Mouse (Mus musculus) heart, embryonic 10.5 days (tissue): ENCODE data around the gene Stim2. TPM values are rescaled to one million over a fixed set of nuclear protein-coding genes. Genes with fewer than 3 reads are reported as not detected.

Experiments used
- DNase-seq: peaks from one replicate; pipeline ENCODE4 v3.0.0-alpha.2; 2017; ENCODE audit warnings: low spot score
- H3K27ac ChIP-seq: fragments of 300-500 bp; sonication (generic); 2 replicates; pipeline ENCODE4 v1.5.1; 2016; ENCODE audit warnings: mild to moderate bottlenecking
- H3K27me3 ChIP-seq: fragments of 300-500 bp; sonication (generic); 2 replicates; pipeline ENCODE4 v1.6.1; 2016; ENCODE audit warnings: mild to moderate bottlenecking; ENCODE audit not compliant: poor library complexity, insufficient read depth, severe bottlenecking
- H3K36me3 ChIP-seq: fragments of 300-500 bp; sonication (generic); 2 replicates; pipeline ENCODE4 v1.6.1; 2016; ENCODE audit warnings: mild to moderate bottlenecking, moderate library complexity
- H3K4me1 ChIP-seq: fragments of 300-500 bp; sonication (generic); 2 replicates; pipeline ENCODE4 v1.6.1; 2016; ENCODE audit warnings: mild to moderate bottlenecking
- H3K4me3 ChIP-seq: fragments of 300-500 bp; sonication (generic); 2 replicates; pipeline ENCODE4 v1.5.1; 2016; ENCODE audit warnings: mild to moderate bottlenecking, moderate library complexity
- H3K9me3 ChIP-seq: fragments of 300-500 bp; sonication (generic); 2 replicates; pipeline ENCODE4 v1.6.1; 2016; ENCODE audit warnings: mild to moderate bottlenecking, moderate library complexity
- WGBS: fragments of 180-500 bp; shearing (Covaris S2); methylation state at CpG from one replicate; pipeline ENCODE4 v1.1.7; 2016; 5-methylcytosine and 5-hydroxymethylcytosine counted together
- polyA plus RNA-seq: library from polyadenylated mRNA; unstranded; fragments of >200 nt; fragmentation: Nextera tagmentation; extraction: Ambion mirVana; gene quantifications from 2 replicates; pipeline ENCODE4 v1.2.1, GENCODE M21; 2016

Gene Stim2
- 12.5 and 15.2 TPM in 2 replicates for polyA plus RNA-seq

- Histone ChIP-seq H3K36me3 (no peaks in the 10 kb centered on the region), H3K27ac (peak within 1 kb of the TSS; percentile 93), H3K9me3 (no peaks in the 10 kb centered on the region), H3K4me1 (peaks cover 14% of the 10 kb centered on the region), H3K27me3 (no peaks in the 10 kb centered on the region), H3K4me3 (peak within 1 kb of the TSS; percentile 90)
- 0% methylated on average over 61 of the region's 71 CpGs for WGBS
- peak; percentile 97 for DNase-seq
Observed at GRCm38 (mm10) chr5:53998146-53998742, at the start of gene Stim2. Stim2 (plus strand) TSS chr5:53998499.

- peak overlapping the region; percentile 65 for H3K27ac ChIP-seq
- peak; percentile 77 for DNase-seq
- no peaks in the 10 kb centered on the region for H3K36me3 ChIP-seq
- H3K4me3 ChIP-seq = no peak overlapping the region
- no peaks in the 10 kb centered on the region for H3K27me3 ChIP-seq
- H3K4me1 ChIP-seq = peaks cover 9% of the 10 kb centered on the region
- 66% methylated on average over 8 of the region's 8 CpGs for WGBS
- H3K9me3 ChIP-seq = no peaks in the 10 kb centered on the region
Observed at GRCm38 (mm10) chr5:53948606-53949266, 49.6 kb upstream of the Stim2 start.

GRCm38 (mm10) chr5:53950189-53950588 is 48.1 kb upstream of the Stim2 start:
- Histone ChIP-seq H3K27me3 (no peaks in the 10 kb centered on the region), H3K4me3 (no peak overlapping the region), H3K4me1 (peaks cover 9% of the 10 kb centered on the region), H3K27ac (no peak overlapping the region), H3K9me3 (no peaks in the 10 kb centered on the region), H3K36me3 (no peaks in the 10 kb centered on the region)
- WGBS = 50% methylated on average over 7 of the region's 7 CpGs
- DNase-seq = peak; percentile 56

DNA sequence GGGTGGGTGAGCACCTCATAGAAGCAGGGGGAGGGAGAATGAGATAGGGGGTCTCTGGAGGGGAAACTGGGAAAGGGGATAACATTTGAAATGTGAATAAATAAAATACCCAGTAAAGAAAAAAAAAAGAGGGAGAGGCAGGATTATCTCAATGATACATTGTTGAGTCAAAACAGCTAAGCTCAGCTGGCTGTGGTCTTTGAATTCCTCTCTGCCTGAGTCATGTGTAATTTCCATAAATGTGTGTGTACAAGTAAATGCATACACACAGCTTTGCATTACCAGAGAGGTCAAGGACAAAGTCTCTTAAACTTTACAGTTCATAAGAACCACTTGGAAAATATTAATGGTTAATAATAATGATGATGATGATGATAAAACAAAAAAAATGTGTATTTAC is 45.1 kb upstream of the Stim2 start:
- Histone ChIP-seq H3K27ac (no peak overlapping the region), H3K4me3 (no peak overlapping the region), H3K9me3 (no peaks in the 10 kb centered on the region), H3K27me3 (no peaks in the 10 kb centered on the region), H3K36me3 (no peaks in the 10 kb centered on the region), H3K4me1 (peaks cover 11% of the 10 kb centered on the region)
- no peak for DNase-seq

- H3K4me1 ChIP-seq = peaks cover 11% of the 10 kb centered on the region
- H3K4me3 ChIP-seq = no peak overlapping the region
- H3K36me3 ChIP-seq = no peaks in the 10 kb centered on the region
- H3K27ac ChIP-seq = no peak overlapping the region
- 85% methylated on average over 2 of the region's 2 CpGs for WGBS
- H3K27me3 ChIP-seq = no peaks in the 10 kb centered on the region
- no peak for DNase-seq
- no peaks in the 10 kb centered on the region for H3K9me3 ChIP-seq
Observed at GRCm38 (mm10) chr5:53953797-53954196, 44.5 kb upstream of the Stim2 start.

DNA sequence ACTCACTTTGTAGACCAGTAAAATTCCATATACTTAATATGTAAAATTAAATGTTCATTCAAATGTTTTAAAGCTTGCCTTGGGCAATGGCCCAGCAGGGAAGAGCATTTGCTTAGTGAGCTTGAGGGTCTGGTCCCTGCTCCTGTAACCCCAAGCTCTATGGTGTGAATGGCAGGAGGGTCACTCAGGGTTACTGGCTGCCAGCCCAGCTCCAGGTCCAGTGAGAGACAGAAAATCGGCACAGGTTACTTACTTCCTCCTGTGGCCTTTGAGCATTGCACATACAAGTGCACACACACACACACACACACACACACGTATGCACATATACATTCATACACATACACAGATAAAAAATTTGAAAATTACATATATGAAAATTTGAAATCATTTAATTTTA is 42.3 kb upstream of the Stim2 start:
- 82% methylated on average over 2 of the region's 2 CpGs for WGBS
- Histone ChIP-seq H3K9me3 (no peaks in the 10 kb centered on the region), H3K36me3 (no peaks in the 10 kb centered on the region), H3K4me3 (no peak overlapping the region), H3K27ac (no peak overlapping the region), H3K4me1 (peaks cover 7% of the 10 kb centered on the region), H3K27me3 (no peaks in the 10 kb centered on the region)
- peak; percentile 35 for DNase-seq

DNA sequence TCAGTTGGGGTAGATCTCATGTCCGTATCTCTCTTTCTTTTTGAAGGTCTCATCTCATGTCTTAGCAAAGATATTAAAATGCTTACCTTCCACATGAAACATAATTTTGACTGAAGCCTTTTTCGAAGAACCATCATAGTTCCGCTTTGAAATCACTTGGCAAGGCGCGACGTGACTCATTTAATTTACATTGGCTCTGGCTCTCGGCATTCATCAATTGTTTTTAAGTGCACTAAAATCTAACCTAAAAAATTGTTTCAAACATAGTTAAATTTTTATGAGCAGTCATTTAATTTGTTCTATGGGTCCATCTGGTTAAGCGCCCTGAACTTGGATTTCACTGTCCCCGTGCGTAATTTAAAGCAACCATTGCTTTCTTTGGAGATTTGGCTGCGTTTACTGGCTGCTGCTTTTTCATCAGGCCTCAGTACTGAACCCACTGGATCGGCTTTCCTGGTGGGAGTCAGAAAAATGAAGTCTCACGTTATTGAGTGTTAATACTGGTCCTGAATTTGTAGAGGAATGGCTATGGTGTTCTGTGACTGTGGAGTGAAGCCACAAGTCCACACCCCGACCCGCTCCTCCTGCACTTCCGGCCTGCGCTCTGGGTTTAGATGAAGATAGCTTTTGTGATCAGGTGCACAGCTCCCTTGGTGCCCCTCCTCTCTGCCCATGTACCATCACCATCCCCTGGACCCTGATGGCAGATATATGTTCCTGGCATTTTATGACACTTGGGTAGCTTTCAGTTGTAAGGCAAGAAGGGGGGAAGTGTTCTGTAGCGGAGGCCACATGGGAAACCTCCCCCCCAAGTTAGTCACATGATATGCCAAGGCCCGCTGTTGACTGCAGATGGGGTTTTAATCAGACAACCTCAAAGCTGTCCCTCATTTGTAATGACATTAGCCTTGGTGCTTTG is 41.6 kb upstream of the Stim2 start:
- Histone ChIP-seq H3K4me1 (peaks cover 7% of the 10 kb centered on the region), H3K27ac (no peak overlapping the region), H3K4me3 (no peak overlapping the region), H3K27me3 (no peaks in the 10 kb centered on the region), H3K36me3 (no peaks in the 10 kb centered on the region), H3K9me3 (no peaks in the 10 kb centered on the region)
- WGBS = 84% methylated on average over 19 of the region's 19 CpGs
- peak; percentile 50 for DNase-seq

DNA sequence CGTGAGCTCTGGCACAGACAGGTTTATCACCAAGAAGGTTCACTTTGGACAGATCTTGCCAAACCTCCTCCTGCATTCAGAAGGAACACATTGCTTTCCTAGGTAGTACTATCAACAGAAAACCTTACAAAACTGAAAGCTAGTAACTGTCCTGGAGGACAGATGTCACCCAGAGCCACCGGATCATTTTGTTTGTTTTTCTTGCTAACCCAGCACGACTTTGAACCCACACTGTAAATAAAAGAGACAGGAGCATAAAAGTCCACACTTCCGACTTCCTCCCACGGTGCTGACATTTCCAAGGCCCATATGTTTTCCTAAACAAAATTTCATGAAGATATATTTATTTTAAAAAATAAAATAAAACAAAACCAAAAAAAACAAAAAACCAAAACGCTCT is 41.0 kb upstream of the Stim2 start:
- WGBS = 50% methylated on average over 6 of the region's 6 CpGs
- Histone ChIP-seq H3K27ac (no peak overlapping the region), H3K4me3 (no peak overlapping the region), H3K36me3 (no peaks in the 10 kb centered on the region), H3K9me3 (no peaks in the 10 kb centered on the region), H3K4me1 (peaks cover 7% of the 10 kb centered on the region), H3K27me3 (no peaks in the 10 kb centered on the region)
- peak; percentile 17 for DNase-seq

- WGBS = 59% methylated on average over 5 of the region's 5 CpGs
- Histone ChIP-seq H3K4me3 (no peak overlapping the region), H3K36me3 (no peaks in the 10 kb centered on the region), H3K9me3 (no peaks in the 10 kb centered on the region), H3K27me3 (no peaks in the 10 kb centered on the region), H3K27ac (no peak overlapping the region), H3K4me1 (peaks cover 7% of the 10 kb centered on the region)
- no peak for DNase-seq
Observed at GRCm38 (mm10) chr5:53961229-53961628, 37.1 kb upstream of the Stim2 start.

DNA sequence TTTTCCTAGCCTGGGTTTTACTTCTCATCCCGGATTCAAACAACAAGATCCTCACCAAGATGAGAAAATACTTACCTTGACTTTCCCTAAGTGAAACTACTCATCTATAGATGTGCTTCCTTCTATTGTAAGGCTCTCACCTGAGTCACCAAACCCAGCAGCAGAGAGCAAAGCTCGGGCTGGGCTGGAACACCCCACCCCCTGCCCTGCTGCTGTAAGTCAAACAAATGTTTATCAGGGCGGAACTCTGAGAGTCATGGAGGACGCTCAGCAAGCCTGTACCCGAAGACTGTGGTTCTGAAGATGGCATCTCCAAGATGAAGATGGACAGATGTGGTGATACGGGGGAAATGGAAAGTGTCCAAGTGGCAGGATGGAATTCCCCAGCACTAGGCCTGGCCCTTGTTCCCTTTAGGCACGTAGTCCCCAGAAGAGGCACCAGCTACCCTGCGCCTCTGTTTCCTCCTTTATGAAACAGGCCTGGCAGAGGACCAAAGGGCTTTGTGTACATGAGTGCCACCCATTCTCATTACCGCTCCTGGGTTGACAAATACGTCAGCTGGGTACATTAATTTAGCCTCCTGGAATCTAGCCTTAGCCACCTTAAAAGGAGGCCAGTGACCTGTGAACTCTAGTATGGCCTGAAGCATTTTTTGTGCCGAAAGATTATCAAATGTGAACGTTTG is 36.3 kb upstream of the Stim2 start:
- DNase-seq = peak; percentile 25
- Histone ChIP-seq H3K9me3 (no peaks in the 10 kb centered on the region), H3K27ac (no peak overlapping the region), H3K36me3 (no peaks in the 10 kb centered on the region), H3K27me3 (no peaks in the 10 kb centered on the region), H3K4me1 (peaks cover 4% of the 10 kb centered on the region), H3K4me3 (no peak overlapping the region)
- 72% methylated on average over 12 of the region's 12 CpGs for WGBS

- no peaks in the 10 kb centered on the region for H3K4me1 ChIP-seq
- H3K4me3 ChIP-seq = no peak overlapping the region
- H3K27me3 ChIP-seq = no peaks in the 10 kb centered on the region
- no peak for DNase-seq
- no peak overlapping the region for H3K27ac ChIP-seq
- 87% methylated on average over 5 of the region's 5 CpGs for WGBS
- H3K9me3 ChIP-seq = no peaks in the 10 kb centered on the region
- H3K36me3 ChIP-seq = no peaks in the 10 kb centered on the region
Observed at GRCm38 (mm10) chr5:53965656-53966055, 32.6 kb upstream of the Stim2 start.

- no peak for DNase-seq
- WGBS = 68% methylated on average over 2 of the region's 2 CpGs
Observed at GRCm38 (mm10) chr5:53967560-53967959, 30.7 kb upstream of the Stim2 start.

More at GRCm38 (mm10) chr5:53967560-53967959, 30.7 kb upstream of the Stim2 start:
- no peak overlapping the region for H3K27ac ChIP-seq
- no peaks in the 10 kb centered on the region for H3K9me3 ChIP-seq
- no peaks in the 10 kb centered on the region for H3K4me1 ChIP-seq
- no peaks in the 10 kb centered on the region for H3K27me3 ChIP-seq
- H3K4me3 ChIP-seq = no peak overlapping the region
- H3K36me3 ChIP-seq = no peaks in the 10 kb centered on the region
